Mouse (Mus musculus): ENCODE data around the gene Strbp. TPM values are rescaled to one million over a fixed set of nuclear protein-coding genes. Genes with fewer than 3 reads are reported as not detected.

Strbp gene
- total and polyA plus RNA-seq, 3 experiments, result 38.4 to 61.8 (median 48.5) TPM

- TF ChIP-seq MAX (IDR thresholded peaks at IDR 0.05; ENCODE audit: low read length), result 0 out of 2 replicates have a peak, but pooled peaks have one; percentile 29
- TF ChIP-seq MXI1 (IDR thresholded peaks at IDR 0.05; ENCODE audit: low read depth, low read length), result 0 out of 2 replicates have a peak, but pooled peaks have one; percentile 24
- no peak for TF ChIP-seq MAZ (IDR thresholded peaks at IDR 0.05; ENCODE audit: low read depth, low read length)
- no peak for TF ChIP-seq JUN (IDR thresholded peaks at IDR 0.05; ENCODE audit: insufficient read depth, low read depth, low read length)
- Histone ChIP-seq H3K27me3 (replicated peaks) (peaks cover under 1% of the 10 kb centered on the region), H3K36me3 (replicated peaks in 1 of 2; ENCODE audit: control insufficient read depth in 1 of 2, insufficient read depth in 1 of 2, low read length in 1 of 2) (no peaks in the 10 kb centered on the region), H3K27ac (ENCODE audit: insufficient read depth, low read depth) (no peak overlapping the region), H3K79me2 (replicated peaks; ENCODE audit: control insufficient read depth, extremely low read depth, insufficient read depth, poor library complexity, severe bottlenecking) (no peaks in the 10 kb centered on the region), H3K4me3 (replicated peaks in 1 of 3; ENCODE audit: low read depth in 2 of 3, low read length in 2 of 3, poor library complexity in 1 of 3) (no peak overlapping the region), H3K9me3 (replicated peaks; ENCODE audit: low read length) (no peaks in the 10 kb centered on the region), H3K4me2 (ENCODE audit: insufficient read depth, low read depth, poor library complexity, severe bottlenecking) (peak overlapping the region; percentile 32; the same call in 1 of the 2 replicates), H3K4me1 (ENCODE audit: control insufficient read depth in 1 of 2, insufficient read depth in 2 of 2) (peaks cover 15 to 20% of the 10 kb centered on the region in 2 experiments), H3K9ac (ENCODE audit: insufficient read depth, low read depth) (no peak overlapping the region)
- in situ Hi-C loops (cut with MboI; ENCODE audit: low pct_ligation_motif_present, low pct_unique_long_range_greater_than_20kb, low sequenced_read_pairs), result no loop called here
- no peak for DNase-seq (ENCODE audit: extremely low read depth)
- dilution Hi-C loops (cut with MboI; ENCODE audit: extremely low pct_ligation_motif_present, extremely low pct_unique_long_range_greater_than_20kb, low sequenced_read_pairs), result no loop called here
These were observed 11.7 kb upstream of the Strbp start for GRCm38 (mm10) chr2:37715364-37715763.

GRCm38 (mm10) chr2:37713100-37713499, 9.4 kb upstream of the Strbp start:
- dilution Hi-C loops (cut with MboI; ENCODE audit: extremely low pct_ligation_motif_present, extremely low pct_unique_long_range_greater_than_20kb, low sequenced_read_pairs), result no loop called here
- H3K79me2 ChIP-seq (replicated peaks; ENCODE audit: control insufficient read depth, extremely low read depth, insufficient read depth, poor library complexity, severe bottlenecking), result no peaks in the 10 kb centered on the region; the same call in 1 of the 2 replicates
- no peak overlapping the region for H3K4me3 ChIP-seq (replicated peaks in 1 of 3; ENCODE audit: low read depth in 2 of 3, low read length in 2 of 3, poor library complexity in 1 of 3)
- no peaks in the 10 kb centered on the region for H3K36me3 ChIP-seq (replicated peaks in 1 of 2; ENCODE audit: control insufficient read depth in 1 of 2, insufficient read depth in 1 of 2, low read length in 1 of 2)
- no peak overlapping the region for H3K4me2 ChIP-seq (ENCODE audit: insufficient read depth, low read depth, poor library complexity, severe bottlenecking)
- DNase-seq (ENCODE audit: extremely low read depth), result no peak
- no peak for TF ChIP-seq JUN (IDR thresholded peaks at IDR 0.05; ENCODE audit: insufficient read depth, low read depth, low read length)
- no peak for TF ChIP-seq ZC3H11A (IDR thresholded peaks at IDR 0.05; ENCODE audit: low read depth, low read length)
- no peak for TF ChIP-seq MAZ (IDR thresholded peaks at IDR 0.05; ENCODE audit: low read depth, low read length)
- peaks cover 15 to 20% of the 10 kb centered on the region in 2 experiments for H3K4me1 ChIP-seq (ENCODE audit: control insufficient read depth in 1 of 2, insufficient read depth in 2 of 2)
- no peak overlapping the region for H3K9ac ChIP-seq (ENCODE audit: insufficient read depth, low read depth)
- in situ Hi-C loops (cut with MboI; ENCODE audit: low pct_ligation_motif_present, low pct_unique_long_range_greater_than_20kb, low sequenced_read_pairs), result no loop called here
- H3K9me3 ChIP-seq (replicated peaks; ENCODE audit: low read length), result no peaks in the 10 kb centered on the region
- H3K27ac ChIP-seq (ENCODE audit: insufficient read depth, low read depth), result no peak overlapping the region
- H3K27me3 ChIP-seq (replicated peaks), result peaks cover 5% of the 10 kb centered on the region

- H3K9me3 ChIP-seq (replicated peaks; ENCODE audit: low read length), result no peaks in the 10 kb centered on the region
- in situ Hi-C loops (cut with MboI; ENCODE audit: low pct_ligation_motif_present, low pct_unique_long_range_greater_than_20kb, low sequenced_read_pairs) (loop anchor here (5.0 kb wide), 1 partner anchor 43 kb away; no protein-coding TSS in a partner anchor), dilution Hi-C loops (cut with MboI; ENCODE audit: extremely low pct_ligation_motif_present, extremely low pct_unique_long_range_greater_than_20kb, low sequenced_read_pairs) (no loop called here)
- H3K36me3 ChIP-seq (replicated peaks in 1 of 2; ENCODE audit: control insufficient read depth in 1 of 2, insufficient read depth in 1 of 2, low read length in 1 of 2), result no peaks in the 10 kb centered on the region
- no peak overlapping the region for H3K27ac ChIP-seq (ENCODE audit: insufficient read depth, low read depth)
- peaks cover 0 to 5% of the 10 kb centered on the region in 2 experiments; a peak in 2 of 4 replicates for H3K4me1 ChIP-seq (ENCODE audit: control insufficient read depth in 1 of 2, insufficient read depth in 2 of 2)
- TF ChIP-seq MAZ (IDR thresholded peaks at IDR 0.05; ENCODE audit: low read depth, low read length) (no peak), SIN3A (IDR thresholded peaks at IDR 0.05; ENCODE audit: low read length) (no peak), TCF12 (IDR thresholded peaks at IDR 0.05; ENCODE audit: low read depth, low read length) (no peak), E2F4 (IDR thresholded peaks at IDR 0.05; ENCODE audit: insufficient replicate concordance, low read depth, low read length) (no peak), ELF1 (IDR thresholded peaks at IDR 0.05; ENCODE audit: low read depth, low read length) (no peak), IRF4 (IDR thresholded peaks at IDR 0.05; ENCODE audit: low read depth, low read length) (no peak), POLR2A (IDR thresholded peaks at IDR 0.05; ENCODE audit: low read depth, low read length) (no peak), CHD1 (IDR thresholded peaks at IDR 0.05; ENCODE audit: low read depth, low read length) (no peak), ZMIZ1 (IDR thresholded peaks at IDR 0.05; ENCODE audit: low read depth, low read length) (no peak)
- DNase-seq (ENCODE audit: extremely low read depth), result no peak
- H3K79me2 ChIP-seq (replicated peaks; ENCODE audit: control insufficient read depth, extremely low read depth, insufficient read depth, poor library complexity, severe bottlenecking), result no peaks in the 10 kb centered on the region; the same call in 1 of the 2 replicates
- H3K4me3 ChIP-seq (replicated peaks in 1 of 3; ENCODE audit: low read depth in 2 of 3, low read length in 2 of 3, poor library complexity in 1 of 3), result no peak overlapping the region
- peaks cover 15% of the 10 kb centered on the region for H3K27me3 ChIP-seq (replicated peaks)
- no peak overlapping the region for H3K9ac ChIP-seq (ENCODE audit: insufficient read depth, low read depth)
- H3K4me2 ChIP-seq (ENCODE audit: insufficient read depth, low read depth, poor library complexity, severe bottlenecking), result no peak overlapping the region
These were observed 5.2 kb upstream of the Strbp start for GRCm38 (mm10) chr2:37708835-37709234.

Data from CH12.LX (cell line).